Comparison of ENCODE assay signal across 11 mouse cellular contexts in genomic region chr1:159614644-159615431, GRCm38 (mm10).
DNase-seq lines count a peak whose midpoint lies in the region; ATAC-seq and TF ChIP-seq lines count a peak whose summit lies in the region.
"Had no signal": no experiment of that assay in that cellular context is flagged by ENCODE, and none has a peak within 500 bp of the region (broad histone marks: within the 10 kb centered on the region; RNA-seq: fewer than 3 reads in every experiment).

No protein-coding gene starts in this region.

- no peak for TF ChIP-seq CTCF in liver, postnatal 0 days (IDR thresholded peaks at IDR 0.05; ENCODE audit: low read depth)

- no peaks in the 10 kb centered on the region for H3K27me3 ChIP-seq in hindbrain, embryonic 16.5 days (replicated peaks; ENCODE audit: control insufficient read depth, insufficient read depth, low read length)
- H3K27me3 ChIP-seq in midbrain, embryonic 11.5 days (ENCODE audit: control insufficient read depth, insufficient read depth, low read length), result no peaks in the 10 kb centered on the region
- H3K27me3 ChIP-seq in liver, postnatal 0 days (ENCODE audit: insufficient read depth, low read length), result no peaks in the 10 kb centered on the region
- H3K27me3 ChIP-seq: embryonic facial prominence, embryonic 13.5 days; limb, embryonic 13.5 days had no signal

- no peaks in the 10 kb centered on the region for H3K36me3 ChIP-seq in hindbrain, embryonic 16.5 days (ENCODE audit: control insufficient read depth, insufficient read depth, low read length)
- H3K36me3 ChIP-seq in midbrain, embryonic 11.5 days (ENCODE audit: control insufficient read depth, insufficient read depth, low read length), result no peaks in the 10 kb centered on the region
- no peaks in the 10 kb centered on the region for H3K36me3 ChIP-seq in liver, postnatal 0 days (replicated peaks; ENCODE audit: insufficient read depth, low read length)
- H3K36me3 ChIP-seq: embryonic facial prominence, embryonic 13.5 days; limb, embryonic 13.5 days had no signal

- peak overlapping the region; percentile 42 for H3K4me2 ChIP-seq in hindbrain, embryonic 16.5 days (ENCODE audit: low read length)
- H3K4me2 ChIP-seq in midbrain, embryonic 11.5 days, result no peak overlapping the region
- no peak overlapping the region for H3K4me2 ChIP-seq in liver, postnatal 0 days (ENCODE audit: low read depth, low read length)
- H3K4me2 ChIP-seq: embryonic facial prominence, embryonic 13.5 days; limb, embryonic 13.5 days had no signal

- no peak for TF ChIP-seq EP300 in liver, postnatal 0 days (IDR thresholded peaks at IDR 0.05; ENCODE audit: low read depth)

- peak overlapping the region; percentile 74 for H3K27ac ChIP-seq in hindbrain, embryonic 16.5 days (ENCODE audit: low read depth, low read length)
- no peak overlapping the region for H3K27ac ChIP-seq in midbrain, embryonic 11.5 days (ENCODE audit: low read depth, low read length)
- no peak overlapping the region for H3K27ac ChIP-seq in liver, postnatal 0 days (ENCODE audit: low read depth)
- H3K27ac ChIP-seq: embryonic facial prominence, embryonic 13.5 days; limb, embryonic 13.5 days had no signal

- 28% methylated on average over 16 of the region's 16 CpGs for WGBS in hindbrain, embryonic 16.5 days
- WGBS in midbrain, embryonic 11.5 days, result 52% methylated on average over 16 of the region's 16 CpGs
- 61% methylated on average over 16 of the region's 16 CpGs for WGBS in liver, postnatal 0 days (ENCODE audit: insufficient replicate concordance)

- H3K9ac ChIP-seq in hindbrain, embryonic 16.5 days (ENCODE audit: low read depth, low read length), result peak overlapping the region; percentile 20; the same call in 1 of the 2 replicates
- H3K9ac ChIP-seq in midbrain, embryonic 11.5 days (ENCODE audit: low read length), result no peak overlapping the region
- H3K9ac ChIP-seq in liver, postnatal 0 days (replicated peaks), result no peak overlapping the region
- H3K9ac ChIP-seq: embryonic facial prominence, embryonic 13.5 days; limb, embryonic 13.5 days had no signal

- H3K9me3 ChIP-seq in hindbrain, embryonic 16.5 days (ENCODE audit: control insufficient read depth, low read length), result no peaks in the 10 kb centered on the region
- H3K9me3 ChIP-seq in midbrain, embryonic 11.5 days (ENCODE audit: control insufficient read depth, low read length), result no peaks in the 10 kb centered on the region
- no peaks in the 10 kb centered on the region for H3K9me3 ChIP-seq in liver, postnatal 0 days (ENCODE audit: low read length)
- H3K9me3 ChIP-seq: embryonic facial prominence, embryonic 13.5 days; limb, embryonic 13.5 days had no signal

- ATAC-seq in frontal cortex, adult (ENCODE audit: low TSS enrichment), result peak; percentile 81
- ATAC-seq in hindbrain, embryonic 16.5 days, result peak; percentile 81
- ATAC-seq in midbrain, embryonic 11.5 days (ENCODE audit: low FRiP score), result 0 out of 2 replicates have a peak, but pooled peaks have one; percentile 22
- no peak for ATAC-seq in liver, postnatal 0 days

- DNase-seq in frontal cortex, postnatal 25 days (ENCODE audit: low spot score in 2 of 2), result no peak
- no peak for DNase-seq in midbrain, embryonic 11.5 days (ENCODE audit: low spot score, missing footprints)
- peak; percentile 73 for DNase-seq in telencephalon, adult 2 months (ENCODE audit: low read depth, low spot score)
- no peak for DNase-seq in liver, postnatal 0 days
- DNase-seq in adrenal gland, adult 8-10 months, result no peak
- DNase-seq in gastrocnemius, postnatal 4 days (ENCODE audit: low spot score in 2 of 2), result no peak

- peaks cover 14% of the 10 kb centered on the region for H3K4me1 ChIP-seq in hindbrain, embryonic 16.5 days (ENCODE audit: control insufficient read depth, insufficient read depth, low read depth, low read length)
- H3K4me1 ChIP-seq in midbrain, embryonic 11.5 days (ENCODE audit: control insufficient read depth, insufficient read depth, low read length), result peaks cover 4% of the 10 kb centered on the region; the same call in 1 of the 2 replicates
- no peaks in the 10 kb centered on the region for H3K4me1 ChIP-seq in liver, postnatal 0 days (ENCODE audit: insufficient read depth)
- H3K4me1 ChIP-seq: embryonic facial prominence, embryonic 13.5 days; limb, embryonic 13.5 days had no signal

- H3K4me3 ChIP-seq in hindbrain, embryonic 16.5 days (ENCODE audit: low read length), result peak overlapping the region; percentile 9
- no peak overlapping the region for H3K4me3 ChIP-seq in midbrain, embryonic 11.5 days (ENCODE audit: low read depth, low read length)
- no peak overlapping the region for H3K4me3 ChIP-seq in liver, postnatal 0 days (ENCODE audit: low read depth, low read length)
- H3K4me3 ChIP-seq: embryonic facial prominence, embryonic 13.5 days; limb, embryonic 13.5 days; myocyte had no signal
